Mouse (Mus musculus): ENCODE measurements around the gene Kalrn. TPM values are rescaled to one million over a fixed set of nuclear protein-coding genes. Genes with fewer than 3 reads are reported as not detected.

Kalrn gene
- total and polyA plus RNA-seq, 2 experiments from 2014 or later, result 23.6 to 148 TPM

DNA sequence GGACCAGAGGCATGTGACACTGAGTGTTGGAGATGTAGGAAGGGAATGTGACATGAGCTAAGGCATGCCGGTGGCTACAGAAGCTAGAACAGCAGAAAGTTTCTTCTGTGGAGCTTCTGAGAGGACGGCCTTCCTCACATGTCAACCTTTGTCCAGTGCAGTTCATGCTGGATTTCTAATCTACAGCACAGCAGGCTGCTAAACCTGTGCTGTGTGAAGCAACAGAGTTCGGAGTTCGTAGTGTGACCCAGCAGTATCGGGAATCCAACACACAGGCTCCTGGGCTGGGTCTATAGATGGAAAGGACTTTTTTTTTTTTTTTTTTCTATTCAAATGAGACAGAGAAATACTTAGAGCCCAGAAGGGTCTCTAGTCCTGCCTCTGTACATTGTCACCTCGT, 468.9 kb downstream of the Kalrn start:
- ATAC-seq (no peak), DNase-seq (no peak)
- H3K9me3 ChIP-seq (ENCODE audit: low read length), result no peaks in the 10 kb centered on the region
- no peak for TF ChIP-seq CTCF (IDR thresholded peaks at IDR 0.05; ENCODE audit: low read depth)
- H3K27ac ChIP-seq (ENCODE audit: low read depth, low read length), result no peak overlapping the region
- no peak overlapping the region for H3K9ac ChIP-seq
- H3K4me2 ChIP-seq (ENCODE audit: low read depth), result no peak overlapping the region
- no peaks in the 10 kb centered on the region for H3K27me3 ChIP-seq (ENCODE audit: insufficient read depth, low read length)
- 86% methylated on average over 6 of the region's 6 CpGs for WGBS
- no peaks in the 10 kb centered on the region for H3K4me1 ChIP-seq (ENCODE audit: insufficient read depth)
- no peak overlapping the region for H3K4me3 ChIP-seq (ENCODE audit: low read depth, low read length)
- H3K36me3 ChIP-seq (ENCODE audit: insufficient read depth), result 0 out of 2 replicates have a peak, but pooled peaks cover 3% of the 10 kb centered on the region

DNA sequence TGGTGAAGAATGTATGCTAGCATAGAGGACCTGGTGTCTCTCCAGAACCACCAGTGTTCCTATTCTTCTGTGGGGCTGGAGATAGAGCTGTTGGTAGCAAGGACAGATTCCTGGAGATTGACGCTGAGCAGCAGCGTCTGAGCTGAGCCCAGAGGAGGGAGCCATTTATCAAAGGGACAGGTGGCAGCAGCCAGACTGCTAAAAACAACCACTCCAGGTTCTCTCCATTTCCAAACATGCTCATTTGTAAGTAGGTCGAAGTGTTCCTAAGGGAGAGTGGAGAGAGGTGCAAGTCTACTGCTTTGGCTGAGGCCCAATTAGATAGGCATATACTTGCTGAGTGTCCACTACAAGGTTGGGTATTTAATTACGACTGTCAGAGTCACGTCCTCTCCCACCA, 470.6 kb downstream of the Kalrn start:
- TF ChIP-seq CTCF (IDR thresholded peaks at IDR 0.05; ENCODE audit: low read depth), result no peak
- H3K4me1 ChIP-seq (ENCODE audit: insufficient read depth), result no peaks in the 10 kb centered on the region
- no peak for DNase-seq
- 63% methylated on average over 5 of the region's 5 CpGs for WGBS
- no peak overlapping the region for H3K4me2 ChIP-seq (ENCODE audit: low read depth)
- no peak overlapping the region for H3K9ac ChIP-seq
- no peak for ATAC-seq
- no peaks in the 10 kb centered on the region for H3K27me3 ChIP-seq (ENCODE audit: insufficient read depth, low read length)
- H3K36me3 ChIP-seq (ENCODE audit: insufficient read depth), result 0 out of 2 replicates have a peak, but pooled peaks cover 3% of the 10 kb centered on the region
- no peak overlapping the region for H3K27ac ChIP-seq (ENCODE audit: low read depth, low read length)
- no peaks in the 10 kb centered on the region for H3K9me3 ChIP-seq (ENCODE audit: low read length)
- H3K4me3 ChIP-seq (ENCODE audit: low read depth, low read length), result no peak overlapping the region

DNA sequence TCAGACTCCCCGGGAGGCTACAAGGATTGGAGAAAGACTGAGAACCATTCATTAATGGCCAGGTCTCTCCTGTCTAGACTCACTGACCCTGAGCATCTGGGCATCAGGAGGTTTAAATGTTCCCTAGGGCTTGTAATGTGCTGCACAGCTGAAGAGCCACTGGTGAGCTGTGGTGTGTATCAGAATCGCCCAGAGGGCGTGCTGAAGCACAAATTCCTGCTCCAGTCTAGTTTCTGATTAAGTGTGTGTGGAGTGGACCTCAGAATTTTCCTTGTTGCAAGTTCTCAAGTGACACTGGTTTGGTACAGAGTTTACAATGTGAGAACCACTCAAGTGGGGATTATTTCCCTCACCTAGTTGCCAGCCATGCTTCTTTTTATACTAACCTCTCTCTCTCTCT, 473.5 kb downstream of the Kalrn start:
- peaks cover 12% of the 10 kb centered on the region; the same call in 1 of the 2 replicates for H3K4me1 ChIP-seq (ENCODE audit: insufficient read depth)
- H3K27ac ChIP-seq (ENCODE audit: low read depth, low read length), result no peak overlapping the region
- no peaks in the 10 kb centered on the region for H3K36me3 ChIP-seq (ENCODE audit: insufficient read depth)
- WGBS, result 75% methylated on average over 3 of the region's 3 CpGs
- ATAC-seq, result no peak
- H3K4me2 ChIP-seq (ENCODE audit: low read depth), result no peak overlapping the region
- H3K9me3 ChIP-seq (ENCODE audit: low read length), result no peaks in the 10 kb centered on the region
- no peaks in the 10 kb centered on the region for H3K27me3 ChIP-seq (ENCODE audit: insufficient read depth, low read length)
- no peak overlapping the region for H3K4me3 ChIP-seq (ENCODE audit: low read depth, low read length)
- no peak for DNase-seq
- no peak overlapping the region for H3K9ac ChIP-seq
- TF ChIP-seq CTCF (IDR thresholded peaks at IDR 0.05; ENCODE audit: low read depth), result no peak

DNA sequence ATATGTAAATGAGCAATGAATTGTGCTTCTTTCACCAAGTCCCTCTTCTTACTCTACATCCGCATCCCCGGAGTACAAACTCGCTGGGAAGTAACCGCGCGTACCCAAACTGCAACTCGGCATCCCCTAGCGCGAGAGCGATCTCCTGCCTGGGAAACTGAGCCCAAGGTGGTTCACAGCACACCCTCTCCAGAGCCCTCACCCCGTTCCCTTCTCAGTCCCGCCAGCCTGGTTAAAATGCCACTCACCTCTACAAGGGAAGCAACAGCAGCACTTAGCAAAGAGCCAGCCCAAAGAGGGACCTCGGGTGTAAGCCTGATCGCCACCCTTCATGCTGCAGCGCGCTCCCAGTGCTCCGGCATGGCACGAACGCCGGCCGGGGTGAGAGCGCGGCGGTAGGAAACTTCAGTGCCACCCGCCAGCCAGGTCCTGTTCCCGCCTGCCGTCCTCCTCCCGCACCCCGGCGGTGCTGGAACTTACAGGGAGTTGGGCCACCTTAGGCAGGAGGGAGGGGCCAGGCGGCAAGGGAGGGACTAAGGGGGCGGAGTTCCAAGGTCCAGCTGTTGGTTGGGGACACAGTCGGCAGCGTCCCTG, 477.7 kb downstream of the Kalrn start:
- Histone ChIP-seq H3K9me3 (ENCODE audit: low read length) (no peaks in the 10 kb centered on the region), H3K4me3 (ENCODE audit: low read depth, low read length) (peak overlapping the region; percentile 24), H3K27me3 (ENCODE audit: insufficient read depth, low read length) (no peaks in the 10 kb centered on the region), H3K9ac (peak overlapping the region; percentile 43), H3K4me1 (ENCODE audit: insufficient read depth) (peaks cover 14% of the 10 kb centered on the region; the same call in 1 of the 2 replicates), H3K36me3 (ENCODE audit: insufficient read depth) (0 out of 2 replicates have a peak, but pooled peaks cover under 1% of the 10 kb centered on the region), H3K27ac (ENCODE audit: low read depth, low read length) (peak overlapping the region; percentile 45), H3K4me2 (ENCODE audit: low read depth) (peak overlapping the region; percentile 50)
- 5% methylated on average over 34 of the region's 34 CpGs for WGBS
- TF ChIP-seq CTCF (IDR thresholded peaks at IDR 0.05; ENCODE audit: low read depth), result no peak
- DNase-seq (peak; percentile 41), ATAC-seq (peak; percentile 23; the same call in 1 of the 2 replicates)

DNA sequence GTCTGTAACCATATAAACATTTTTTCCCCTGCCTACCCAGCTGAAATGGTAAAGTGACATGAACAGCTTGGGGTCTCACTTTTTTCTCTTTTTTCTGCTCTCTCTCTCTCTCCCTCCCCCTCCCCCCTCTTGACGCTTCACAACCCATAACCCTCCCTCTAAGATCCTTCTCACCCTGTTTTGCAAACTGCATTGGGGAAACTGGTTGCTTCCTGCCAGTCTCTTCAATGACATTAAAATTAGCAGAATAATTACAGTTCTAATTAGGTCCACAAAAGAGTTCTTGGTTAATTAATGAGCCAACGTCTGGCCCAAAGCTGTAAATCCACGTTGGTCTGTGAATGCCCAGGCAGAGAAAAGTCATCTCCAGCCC, 478.3 kb downstream of the Kalrn start:
- H3K4me3 ChIP-seq (ENCODE audit: low read depth, low read length), result peak overlapping the region; percentile 24
- H3K4me1 ChIP-seq (ENCODE audit: insufficient read depth), result peaks cover 14% of the 10 kb centered on the region; the same call in 1 of the 2 replicates
- peak overlapping the region; percentile 45 for H3K27ac ChIP-seq (ENCODE audit: low read depth, low read length)
- no peak for TF ChIP-seq CTCF (IDR thresholded peaks at IDR 0.05; ENCODE audit: low read depth)
- 4% methylated on average over 3 of the region's 3 CpGs for WGBS
- no peak for DNase-seq
- H3K36me3 ChIP-seq (ENCODE audit: insufficient read depth), result 0 out of 2 replicates have a peak, but pooled peaks cover 4% of the 10 kb centered on the region
- no peaks in the 10 kb centered on the region for H3K9me3 ChIP-seq (ENCODE audit: low read length)
- H3K9ac ChIP-seq, result 0 out of 2 replicates have a peak overlapping the region, but pooled peaks have one; percentile 43
- H3K27me3 ChIP-seq (ENCODE audit: insufficient read depth, low read length), result no peaks in the 10 kb centered on the region
- ATAC-seq, result peak; percentile 27; the same call in 1 of the 2 replicates
- peak overlapping the region; percentile 50 for H3K4me2 ChIP-seq (ENCODE audit: low read depth)

DNA sequence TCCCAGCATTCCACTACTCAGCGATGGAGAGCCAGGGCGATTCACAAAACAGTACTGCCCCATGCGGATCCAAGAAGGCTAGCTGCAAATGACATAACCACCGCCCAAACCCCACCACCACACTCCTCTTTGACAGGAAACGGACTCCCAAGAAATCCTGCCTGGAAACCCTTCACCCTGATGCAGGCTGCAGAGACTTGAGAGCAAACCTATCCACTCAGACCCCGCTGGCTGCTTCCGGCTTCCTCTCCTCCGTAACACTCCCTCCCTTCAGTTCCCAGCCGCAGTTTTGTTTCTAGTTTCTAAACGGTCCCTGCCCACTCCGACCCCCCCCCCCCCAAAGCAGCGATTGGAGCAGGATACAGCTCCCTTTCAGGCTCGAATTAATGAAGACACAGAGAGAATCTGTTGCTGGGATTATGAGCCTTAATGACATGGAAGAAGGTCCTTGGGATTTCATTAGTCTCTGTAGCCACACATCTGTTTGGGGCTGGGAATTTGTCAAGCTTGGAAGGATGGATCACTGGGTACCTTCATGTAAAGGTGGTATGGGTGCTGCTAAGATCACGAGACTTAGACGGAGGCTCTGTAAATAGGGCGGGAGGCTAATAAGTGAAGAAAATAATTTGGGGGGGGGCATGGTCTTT, 478.8 kb downstream of the Kalrn start:
- Histone ChIP-seq H3K4me1 (ENCODE audit: insufficient read depth) (peaks cover 14% of the 10 kb centered on the region; the same call in 1 of the 2 replicates), H3K4me3 (ENCODE audit: low read depth, low read length) (peak overlapping the region; percentile 24), H3K9me3 (ENCODE audit: low read length) (no peaks in the 10 kb centered on the region), H3K27me3 (ENCODE audit: insufficient read depth, low read length) (no peaks in the 10 kb centered on the region), H3K4me2 (ENCODE audit: low read depth) (peak overlapping the region; percentile 50), H3K9ac (peak overlapping the region; percentile 25; the same call in 1 of the 2 replicates), H3K27ac (ENCODE audit: low read depth, low read length) (peak overlapping the region; percentile 9), H3K36me3 (ENCODE audit: insufficient read depth) (0 out of 2 replicates have a peak, but pooled peaks cover 4% of the 10 kb centered on the region)
- DNase-seq, result peak; percentile 65
- peak; percentile 42 for TF ChIP-seq CTCF (IDR thresholded peaks at IDR 0.05; ENCODE audit: low read depth)
- WGBS, result 2% methylated on average over 16 of the region's 16 CpGs
- peak; percentile 84 for ATAC-seq
